Mouse (Mus musculus) yolk sac, embryonic 10.5 days (tissue): ENCODE data around the gene Mrnip.

Source experiments
- DNase-seq: peaks from one replicate; pipeline ENCODE4 v3.0.0-alpha.2; 2017; ENCODE audit warnings: low spot score

Mrnip gene

DNA sequence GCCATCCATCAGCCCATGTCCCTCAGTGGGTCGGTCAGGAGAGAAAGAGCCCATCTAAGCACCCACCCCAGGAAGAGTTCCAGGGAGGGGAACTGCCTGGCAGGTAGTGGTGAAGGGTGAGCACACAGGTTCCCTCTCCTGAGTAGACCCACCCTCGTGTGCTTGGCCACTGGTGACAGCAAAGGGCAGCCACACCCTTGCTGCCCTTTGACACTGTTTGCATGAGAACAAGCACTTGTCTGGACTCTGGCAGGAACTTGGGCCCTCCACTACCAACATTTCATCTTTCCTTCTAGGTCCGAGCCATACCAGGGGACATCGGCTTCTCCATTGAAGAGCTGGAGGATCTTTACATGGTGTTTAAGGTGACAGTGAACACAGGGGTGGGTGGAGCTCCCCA is 14.9 kb upstream of the Mrnip start:
- DNase-seq: no peak

DNA sequence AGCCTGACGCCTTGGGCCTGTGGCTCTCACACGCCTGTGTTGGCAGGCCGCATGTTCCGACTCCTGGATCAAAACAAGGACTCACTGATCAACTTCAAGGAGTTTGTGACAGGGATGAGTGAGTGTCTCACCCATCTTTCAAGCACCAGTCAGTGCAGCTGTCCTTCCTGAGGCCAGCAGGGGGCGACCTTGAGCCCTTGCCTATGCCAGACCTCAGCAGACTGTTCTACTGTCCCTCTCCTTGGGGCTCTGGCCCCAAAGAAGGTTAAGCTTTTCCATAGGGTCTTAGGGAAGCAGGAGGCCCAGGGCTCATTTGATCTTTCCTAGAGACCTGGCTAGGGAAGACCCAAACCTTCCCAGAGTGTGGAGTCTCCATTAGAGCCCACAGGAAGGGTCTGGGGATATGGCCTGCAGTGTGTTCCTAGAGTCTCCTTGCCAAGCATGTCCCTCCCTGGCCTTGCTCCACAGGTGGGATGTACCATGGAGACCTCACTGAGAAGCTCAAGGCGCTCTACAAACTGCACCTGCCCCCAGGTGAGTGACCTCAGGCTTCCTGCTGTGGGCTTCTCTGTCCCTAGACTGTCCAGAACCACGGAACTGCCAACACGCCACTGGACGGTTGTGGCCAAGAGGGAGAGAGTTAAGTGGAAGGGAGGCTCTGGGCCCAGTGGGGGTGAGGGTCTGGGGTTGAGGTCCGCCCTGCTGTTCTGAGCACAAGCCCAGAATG is 12.5 kb upstream of the Mrnip start:
- peak; percentile 32 for DNase-seq

DNA sequence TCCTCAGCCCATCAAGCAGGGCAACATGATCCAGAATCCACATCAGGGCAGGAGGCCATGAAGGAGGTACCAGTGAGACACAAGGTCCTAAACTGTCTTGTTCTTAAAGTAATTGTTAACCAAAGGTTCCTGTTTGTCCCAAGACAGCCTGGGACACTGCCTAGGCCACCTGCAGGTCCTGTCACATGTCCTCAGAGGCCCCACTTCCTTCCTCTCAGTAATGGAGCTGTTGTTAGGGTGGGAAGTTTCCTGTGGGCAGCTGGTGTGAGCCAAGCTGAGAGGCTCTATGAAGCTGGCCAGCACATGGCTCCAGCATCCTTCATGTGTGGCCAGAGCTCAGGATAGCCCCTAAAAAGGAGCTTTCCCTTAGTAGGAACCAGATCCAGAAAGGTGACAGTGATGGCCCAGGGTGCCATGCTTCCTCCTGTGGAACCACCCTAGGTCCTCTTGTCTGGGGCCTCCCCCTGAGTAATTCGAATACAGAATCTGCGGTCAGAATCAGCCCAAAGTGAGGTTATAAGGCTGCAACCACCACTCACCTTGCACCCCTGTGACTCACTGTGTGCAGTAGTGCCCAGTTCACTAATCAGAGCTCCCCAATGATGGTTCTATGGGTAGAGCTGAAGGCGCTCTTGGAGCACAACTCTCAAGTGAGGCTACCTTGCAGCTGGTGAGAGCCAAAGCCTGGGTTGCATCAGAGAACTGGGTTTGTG is 11.8 kb upstream of the Mrnip start:
- DNase-seq: peak; percentile 22

GRCm38 (mm10) chr11:50168352-50168751 is 5.9 kb upstream of the Mrnip start:
- no peak for DNase-seq

DNA sequence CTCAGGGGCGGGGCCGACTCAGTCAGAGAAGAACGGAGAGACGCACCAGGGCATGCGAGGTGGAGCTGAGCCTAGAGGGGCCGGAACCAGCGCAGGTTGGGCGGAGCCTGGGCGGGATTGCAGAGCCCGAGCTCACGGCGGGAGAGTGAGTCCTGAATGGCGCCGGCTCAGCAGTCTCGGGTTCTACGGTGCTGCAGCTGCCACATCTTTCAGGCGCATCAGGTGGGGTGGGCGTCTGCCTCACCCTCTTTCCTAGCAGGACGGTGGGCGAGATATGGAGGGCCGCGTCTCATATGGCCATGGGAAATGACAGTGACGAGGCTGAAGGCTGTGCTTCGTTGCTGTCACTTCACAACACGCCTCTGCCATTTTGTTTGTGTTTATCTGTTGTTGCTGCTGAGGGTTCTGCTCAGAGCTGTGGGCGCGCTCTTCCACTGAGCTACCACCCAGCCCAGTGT is 515 bp downstream of the Mrnip start:
- DNase-seq: peak; percentile 98

- peak; percentile 44 for DNase-seq
Measured at GRCm38 (mm10) chr11:50176351-50176750, 2.1 kb downstream of the Mrnip start.

- no peak for DNase-seq
Measured at GRCm38 (mm10) chr11:50177111-50177510, 2.9 kb downstream of the Mrnip start.

- peak; percentile 69 for DNase-seq
Measured at GRCm38 (mm10) chr11:50178532-50179488, 4.6 kb downstream of the Mrnip start.

DNA sequence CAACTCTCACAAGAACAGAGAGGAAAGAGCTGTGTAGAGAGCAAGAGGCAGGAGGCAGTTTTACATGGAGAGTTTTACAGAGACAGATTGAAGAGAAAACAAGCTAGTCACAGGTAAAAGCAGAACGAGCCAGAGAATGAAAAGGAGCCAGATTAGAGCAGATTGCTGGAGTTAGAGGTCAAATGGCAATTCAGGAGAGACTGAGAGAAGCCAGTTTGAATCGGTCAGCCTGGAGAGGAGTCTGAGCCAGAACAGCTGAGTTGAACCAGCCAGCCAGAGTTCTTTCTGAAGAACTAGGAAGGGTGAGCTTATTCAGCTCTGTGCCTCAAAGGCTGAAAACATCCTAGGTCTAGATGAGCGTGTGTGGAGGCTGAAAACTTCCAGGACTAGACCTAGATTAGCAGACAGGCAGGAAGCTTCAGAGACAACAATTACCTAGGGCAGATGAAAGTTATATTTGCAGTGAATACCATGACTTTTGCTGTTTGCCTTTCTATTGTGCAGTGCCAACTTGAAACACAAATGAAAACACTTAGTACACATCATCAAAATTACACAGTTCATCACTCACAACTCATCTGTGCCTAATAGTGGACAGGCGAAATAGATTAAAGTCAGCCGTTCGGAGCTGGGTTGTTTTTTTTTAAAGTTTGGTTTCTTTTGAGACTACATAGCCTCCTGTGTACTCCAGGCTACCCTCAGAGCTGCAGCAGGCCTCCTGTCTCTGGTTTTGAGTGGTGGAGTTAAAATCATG is 6.4 kb downstream of the Mrnip start:
- DNase-seq: no peak

- DNase-seq: no peak
Measured at GRCm38 (mm10) chr11:50182702-50183101, 8.5 kb downstream of the Mrnip start.

GRCm38 (mm10) chr11:50184788-50185187 is 10.5 kb downstream of the Mrnip start:
- DNase-seq: no peak

- DNase-seq: no peak
Measured at GRCm38 (mm10) chr11:50188682-50189081, 14.4 kb downstream of the Mrnip start.

- DNase-seq: no peak
Measured at GRCm38 (mm10) chr11:50190362-50190761, 16.1 kb downstream of the Mrnip start.

GRCm38 (mm10) chr11:50192278-50192677 is 18.0 kb downstream of the Mrnip start:
- no peak for DNase-seq

GRCm38 (mm10) chr11:50194070-50194469 is 19.8 kb downstream of the Mrnip start:
- DNase-seq: no peak

DNA sequence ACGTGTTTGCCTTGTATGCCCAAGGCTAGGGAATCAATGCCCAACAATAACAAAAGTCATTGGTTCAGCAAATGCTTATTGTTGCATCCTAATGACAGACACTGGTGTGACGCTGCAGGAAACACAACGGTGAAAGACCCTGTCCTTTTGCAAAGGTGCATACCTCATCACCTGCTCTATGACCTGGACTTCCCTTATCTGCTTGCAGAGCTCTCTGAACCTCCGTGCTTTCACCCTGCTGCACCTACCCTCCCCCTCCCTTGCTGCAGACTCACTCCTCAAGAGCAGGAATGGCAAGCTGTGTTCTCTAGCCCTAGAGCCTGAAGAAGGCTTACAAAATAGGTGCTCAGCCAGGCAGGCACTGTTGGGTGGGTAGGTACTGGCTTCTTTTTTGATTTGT is 20.5 kb downstream of the Mrnip start:
- peak; percentile 83 for DNase-seq

DNA sequence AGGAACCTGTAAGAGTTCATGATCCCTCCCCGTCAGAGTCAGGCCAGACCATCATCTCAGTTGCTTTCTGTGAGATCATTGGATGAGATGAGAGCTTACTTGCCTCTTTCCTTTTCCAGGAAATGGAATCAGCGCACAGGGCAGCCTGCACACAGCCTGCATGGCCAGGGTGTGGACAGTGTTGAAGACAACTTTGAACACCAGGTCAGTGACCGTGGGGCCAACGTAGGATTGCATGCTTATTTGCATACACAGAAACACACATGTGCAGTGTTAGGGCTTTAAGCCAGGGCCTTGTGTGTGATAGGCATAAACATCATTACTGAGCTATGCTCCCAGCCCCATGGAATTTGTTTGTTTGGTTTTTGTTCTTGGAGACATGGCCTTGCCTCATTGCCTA is 23.3 kb downstream of the Mrnip start:
- DNase-seq: no peak

DNA sequence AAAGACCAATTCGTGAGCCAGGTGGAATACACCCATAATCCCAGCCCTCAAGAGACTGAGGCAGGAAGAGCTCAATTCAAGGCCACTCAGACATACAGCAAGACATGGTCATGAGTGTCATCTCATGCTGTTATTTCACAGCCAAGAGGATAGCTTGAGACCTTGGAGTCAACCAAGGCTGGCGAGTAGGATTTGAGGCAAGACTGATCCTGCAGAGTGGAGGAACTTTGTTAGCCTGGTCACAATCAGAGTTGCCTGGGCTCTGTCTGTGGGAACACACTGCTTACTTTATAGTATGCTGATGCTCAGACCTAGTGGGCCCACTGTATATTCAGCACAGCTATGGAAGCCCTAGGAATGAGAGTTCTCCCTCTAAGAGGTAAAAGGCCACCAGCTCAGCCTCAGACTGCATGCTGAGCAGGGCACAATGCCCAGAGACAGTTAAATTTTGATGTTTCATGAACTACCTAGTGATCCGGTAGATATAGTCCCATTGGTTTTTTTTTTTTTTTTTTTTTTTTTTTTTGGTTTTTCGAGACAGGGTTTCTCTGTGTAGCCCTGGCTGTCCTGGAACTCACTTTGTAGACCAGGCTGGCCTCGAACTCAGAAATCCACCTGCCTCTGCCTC is 24.1 kb downstream of the Mrnip start:
- DNase-seq: no peak

- no peak for DNase-seq
Measured at GRCm38 (mm10) chr11:50198916-50199315, 24.7 kb downstream of the Mrnip start.

DNA sequence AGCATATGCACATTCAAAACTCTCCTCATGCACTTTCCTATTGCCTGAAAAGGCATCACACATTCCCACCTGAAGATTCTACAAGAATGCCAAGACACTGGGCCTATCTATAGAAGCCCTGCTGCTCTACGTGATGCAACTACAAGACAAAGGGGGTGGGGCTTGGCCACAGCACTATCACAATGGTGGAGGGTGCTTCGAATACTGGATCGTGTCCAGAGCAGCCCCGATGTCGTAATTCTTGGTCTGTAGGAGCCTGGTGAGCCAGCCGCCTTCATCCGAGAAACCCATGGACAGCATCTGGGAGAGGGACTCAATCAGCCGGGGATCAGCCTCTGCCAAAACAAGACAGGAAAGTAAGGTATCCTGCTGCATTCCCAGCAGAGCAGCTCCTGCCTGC is 26.4 kb downstream of the Mrnip start:
- DNase-seq: no peak

- DNase-seq: no peak
Measured at GRCm38 (mm10) chr11:50201590-50201989, 27.3 kb downstream of the Mrnip start.
